Mouse (Mus musculus) CH12.LX (cell line): ENCODE results near the gene Gm43552. TPM values are rescaled to one million over a fixed set of nuclear protein-coding genes. Genes with fewer than 3 reads are reported as not detected.
A peak's percentile ranks its signal among the peaks of the same experiment; 100 is the strongest.

Source experiments
- DNase-seq: peaks from one replicate; pipeline ENCODE4 v3.0.0-alpha.2; 2013; ENCODE audit errors: extremely low read depth
- H3K27ac ChIP-seq: 2 replicates; pipeline ENCODE4 v1.5.1; 2012; ENCODE audit warnings: low read depth, mild to moderate bottlenecking, control low read depth, moderate library complexity; ENCODE audit not compliant: insufficient read depth
- H3K27me3 ChIP-seq: replicated peaks from 2 replicates; pipeline ENCODE3; 2012; ENCODE audit warnings: inconsistent platforms
- H3K36me3 ChIP-seq, 2 experiments: replicated peaks in 1 of 2; 2 replicates each; pipeline versions ENCODE3 to v1.6.1; 2012; ENCODE audit warnings: inconsistent platforms in 1 of 2, low read length in 1 of 2, mild to moderate bottlenecking in 1 of 2, mixed read lengths in 1 of 2, moderate library complexity in 1 of 2; ENCODE audit not compliant: control insufficient read depth in 1 of 2, insufficient read depth in 1 of 2
- H3K4me1 ChIP-seq, 2 experiments: 2 replicates each; pipeline ENCODE4 v1.6.1; 2012; ENCODE audit warnings: inconsistent platforms in 1 of 2, moderate library complexity in 1 of 2; ENCODE audit not compliant: insufficient read depth in 2 of 2, control insufficient read depth in 1 of 2
- H3K4me2 ChIP-seq: 2 replicates; pipeline ENCODE4 v1.6.1; 2012; ENCODE audit warnings: low read depth, mild to moderate bottlenecking, control low read depth; ENCODE audit not compliant: poor library complexity, insufficient read depth, severe bottlenecking
- H3K4me3 ChIP-seq, 3 experiments: fragments of 150-350 bp in 1 of 3; sonication (generic) in 1 of 3; replicated peaks in 1 of 3; 2 replicates each; pipeline versions ENCODE3 to v1.5.1; 2011 to 2012; ENCODE audit warnings: low read depth in 2 of 3, low read length in 2 of 3, mild to moderate bottlenecking in 2 of 3, moderate library complexity in 2 of 3, control low read depth in 1 of 3, improper control_type of control experiment in 1 of 3, inconsistent platforms in 1 of 3, mixed read lengths in 1 of 3; ENCODE audit not compliant: poor library complexity in 1 of 3
- H3K79me2 ChIP-seq: replicated peaks from 2 replicates; pipeline ENCODE4 v1.6.1; 2012; ENCODE audit warnings: mild to moderate bottlenecking, moderate library complexity; ENCODE audit not compliant: control insufficient read depth, poor library complexity, insufficient read depth, severe bottlenecking; ENCODE audit errors: extremely low read depth
- H3K9ac ChIP-seq: 2 replicates; pipeline ENCODE4 v1.6.1; 2012; ENCODE audit warnings: low read depth, mild to moderate bottlenecking, control low read depth, moderate library complexity; ENCODE audit not compliant: insufficient read depth
- H3K9me3 ChIP-seq: replicated peaks from 2 replicates; pipeline ENCODE3; 2012; ENCODE audit warnings: low read length, inconsistent platforms, mixed read lengths
- BHLHE40 ChIP-seq: IDR thresholded peaks from 2 replicates; pipeline ENCODE4 v1.6.1; 2011; ENCODE audit warnings: mild to moderate bottlenecking, low read depth, low read length, improper control_type of control experiment
- CHD1 ChIP-seq: IDR thresholded peaks from 2 replicates; pipeline ENCODE4 v1.6.1; 2012; ENCODE audit warnings: low read depth, low read length, improper control_type of control experiment, inconsistent platforms
- EP300 ChIP-seq: IDR thresholded peaks from 2 replicates; pipeline ENCODE4 v1.6.1; 2011; ENCODE audit warnings: low read length, improper control_type of control experiment
- MAFK ChIP-seq: IDR thresholded peaks from 2 replicates; pipeline ENCODE4 v1.6.1; 2011; ENCODE audit warnings: low read length, improper control_type of control experiment; ENCODE audit not compliant: insufficient replicate concordance
- MAZ ChIP-seq: IDR thresholded peaks from 2 replicates; pipeline ENCODE4 v1.6.1; 2012; ENCODE audit warnings: low read depth, mild to moderate bottlenecking, inconsistent platforms, low read length, improper control_type of control experiment, moderate library complexity
- MYC ChIP-seq: IDR thresholded peaks from 2 replicates; pipeline ENCODE4 v1.6.1; 2011; ENCODE audit warnings: low read depth, mild to moderate bottlenecking, improper control_type of control experiment, low read length
- SMC3 ChIP-seq: IDR thresholded peaks from 2 replicates; pipeline ENCODE4 v1.6.1; 2011; ENCODE audit warnings: low read depth, low read length, improper control_type of control experiment
- ZMIZ1 ChIP-seq: IDR thresholded peaks from 2 replicates; pipeline ENCODE4 v1.6.1; 2012; ENCODE audit warnings: low read depth, mild to moderate bottlenecking, inconsistent platforms, low read length, improper control_type of control experiment
- ZNF384 ChIP-seq: IDR thresholded peaks from 2 replicates; pipeline ENCODE4 v1.6.1; 2012; ENCODE audit warnings: low read depth, low read length, improper control_type of control experiment, inconsistent platforms
- dilution Hi-C: fragments of 300-500 bp; cut with MboI; formaldehyde crosslinking; loops from 2 replicates; pipeline ENCODE4 v1.14.3; 2020; ENCODE audit warnings: low sequenced_read_pairs; ENCODE audit not compliant: extremely low pct_unique_long_range_greater_than_20kb, extremely low pct_ligation_motif_present
- in situ Hi-C: fragments of 300-500 bp; cut with MboI; formaldehyde crosslinking; loops from 3 replicates; pipeline ENCODE4 v1.14.3; 2019; ENCODE audit warnings: low sequenced_read_pairs, low pct_ligation_motif_present, low pct_unique_long_range_greater_than_20kb, mixed read lengths
- polyA plus RNA-seq: library from polyadenylated mRNA; unstranded; fragments of >175 nt; gene quantifications from 2 replicates; pipeline ENCODE4 v1.2.1, GENCODE M21; 2012; ENCODE audit warnings: low read depth; ENCODE audit not compliant: insufficient read length
- total RNA-seq, 2 experiments: library from RNA; depleted of rRNA; stranded (reverse); fragments of 300-350 nt in 1 of 2; fragments of >200 nt in 1 of 2; gene quantifications; 2 replicates each; pipeline ENCODE4 v1.2.3; 2012 to 2014

Gm43552 gene
- total and polyA plus RNA-seq, 3 experiments: 2.1 TPM; not detected in 2

DNA sequence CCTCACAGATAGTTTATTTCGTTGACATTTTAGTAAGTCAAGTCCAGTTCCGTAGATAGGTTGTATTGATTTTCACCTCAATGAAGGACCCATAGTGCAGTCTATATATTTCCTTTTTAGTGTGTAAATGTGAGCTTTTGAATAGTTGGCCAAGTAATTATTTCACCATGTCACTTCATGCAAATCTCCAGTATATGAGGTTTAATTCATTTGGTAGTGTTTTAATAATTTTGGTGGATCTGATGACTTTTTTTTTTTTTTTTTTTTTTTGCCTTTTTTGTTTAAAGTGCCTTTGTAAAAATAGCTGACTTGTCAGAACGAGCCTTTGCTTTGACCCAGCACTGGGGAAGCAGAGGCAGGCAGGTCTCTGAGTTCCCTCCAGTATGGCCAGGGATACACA is 47.2 kb upstream of the Gm43552 start:
- no peak for DNase-seq
- Histone ChIP-seq H3K9ac (no peak overlapping the region), H3K4me1 (peaks cover 2 to 22% of the 10 kb centered on the region in 2 experiments; a peak in 3 of 4 replicates), H3K36me3 (peaks cover 3 to 19% of the 10 kb centered on the region in 2 experiments), H3K9me3 (no peaks in the 10 kb centered on the region), H3K4me3 (no peak overlapping the region), H3K27ac (no peak overlapping the region), H3K79me2 (peaks cover 62% of the 10 kb centered on the region), H3K4me2 (no peak overlapping the region), H3K27me3 (no peaks in the 10 kb centered on the region)
- TF ChIP-seq MAFK (peak; percentile 51; the same call in 1 of the 2 replicates), SMC3 (no peak), ZNF384 (peak; percentile 57), EP300 (no peak)
- in situ Hi-C loops: no loop called here
- dilution Hi-C loops: no loop called here

DNA sequence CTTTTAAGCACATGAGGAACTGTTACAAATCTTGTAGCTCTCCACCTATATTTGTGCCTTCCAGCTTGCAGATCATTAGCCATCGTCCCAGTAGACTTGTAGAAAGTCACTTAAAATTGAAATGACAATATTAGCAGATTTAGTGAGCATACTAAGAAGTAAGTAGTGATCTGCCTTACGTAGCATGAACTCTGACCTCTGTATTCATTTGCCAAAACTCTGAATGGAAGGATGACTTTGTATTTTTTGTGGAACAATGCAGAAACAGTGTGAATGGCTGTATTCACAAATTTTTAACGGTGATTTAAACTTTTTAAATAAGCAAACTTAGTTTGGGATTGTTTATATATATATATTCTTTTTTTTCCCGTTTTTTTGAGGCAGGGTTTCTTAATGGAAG is 46.2 kb upstream of the Gm43552 start:
- peaks cover 3 to 16% of the 10 kb centered on the region in 2 experiments for H3K36me3 ChIP-seq
- peak overlapping the region in 2 of 3 experiments; percentile 87 to 95 for H3K4me3 ChIP-seq
- TF ChIP-seq ZMIZ1 (no peak), CHD1 (0 out of 2 replicates have a peak, but pooled peaks have one; percentile 38), BHLHE40 (no peak), MAZ (no peak)
- peak overlapping the region; percentile 67; the same call in 1 of the 2 replicates for H3K4me2 ChIP-seq
- no peak for DNase-seq
- dilution Hi-C loops (no loop called here), in situ Hi-C loops (no loop called here)
- peaks cover 2 to 31% of the 10 kb centered on the region in 2 experiments; a peak in 3 of 4 replicates for H3K4me1 ChIP-seq
- no peaks in the 10 kb centered on the region for H3K27me3 ChIP-seq
- H3K27ac ChIP-seq: no peak overlapping the region
- H3K79me2 ChIP-seq: peaks cover 58% of the 10 kb centered on the region
- peak overlapping the region; percentile 77; the same call in 1 of the 2 replicates for H3K9ac ChIP-seq
- no peaks in the 10 kb centered on the region for H3K9me3 ChIP-seq

DNA sequence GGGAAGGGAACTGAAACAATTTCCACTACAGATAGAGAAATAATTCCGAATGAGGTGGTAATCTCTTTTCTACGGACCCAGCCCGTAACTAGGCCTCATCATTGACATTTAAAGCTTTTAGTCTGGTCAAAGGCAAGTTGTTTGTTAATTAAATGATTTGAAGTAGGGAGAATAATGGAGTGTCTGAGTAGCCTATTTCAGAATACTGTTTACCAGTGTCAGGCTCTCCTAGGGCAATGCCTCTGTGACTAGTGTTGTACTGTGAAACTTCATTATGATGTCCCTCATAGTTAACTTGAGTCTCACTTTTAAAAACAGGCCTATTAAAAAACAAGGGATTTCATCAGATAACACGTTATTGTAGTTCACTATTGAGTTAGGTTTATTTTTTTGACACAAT is 45.5 kb upstream of the Gm43552 start:
- peak overlapping the region; percentile 89 for H3K4me2 ChIP-seq
- TF ChIP-seq MYC (no peak), MAZ (no peak)
- peak overlapping the region; percentile 87 to 95 (median 95) for H3K4me3 ChIP-seq
- H3K79me2 ChIP-seq: peaks cover 51% of the 10 kb centered on the region
- in situ Hi-C loops (no loop called here), dilution Hi-C loops (no loop called here)
- H3K9me3 ChIP-seq: no peaks in the 10 kb centered on the region
- peak overlapping the region; percentile 77 for H3K9ac ChIP-seq
- H3K36me3 ChIP-seq: peaks cover 3 to 9% of the 10 kb centered on the region in 2 experiments
- no peak for DNase-seq
- H3K27me3 ChIP-seq: no peaks in the 10 kb centered on the region
- peak overlapping the region; percentile 96; the same call in 1 of the 2 replicates for H3K27ac ChIP-seq
- peaks cover 2 to 36% of the 10 kb centered on the region in 2 experiments; a peak in 3 of 4 replicates for H3K4me1 ChIP-seq
